Mouse (Mus musculus) stomach, embryonic 16.5 days (tissue): ENCODE measurements around the gene Mybpc2. TPM values are rescaled to one million over a fixed set of nuclear protein-coding genes. Genes with fewer than 3 reads are reported as not detected.

Experiments
- ATAC-seq: fragments of 200-750 bp; cut with Nextera tagmentation; 2 replicates; pipeline ENCODE4 v1.8.0; 2017; ENCODE audit warnings: moderate number of reproducible peaks, moderate TSS enrichment; ENCODE audit not compliant: insufficient read depth, low FRiP score
- H3K27ac ChIP-seq: fragments of 300-500 bp; sonication (generic); 2 replicates; pipeline ENCODE4 v1.5.1; 2014; ENCODE audit warnings: low read length
- H3K27me3 ChIP-seq: fragments of 300-500 bp; sonication (generic); 2 replicates; pipeline ENCODE4 v1.6.1; 2014; ENCODE audit warnings: low read length, control low read depth, mixed read lengths; ENCODE audit not compliant: control insufficient read depth, insufficient read depth
- H3K36me3 ChIP-seq: fragments of 300-500 bp; sonication (generic); 2 replicates; pipeline ENCODE4 v1.6.1; 2014; ENCODE audit warnings: low read length; ENCODE audit not compliant: control insufficient read depth, insufficient read depth
- H3K4me1 ChIP-seq: fragments of 300-500 bp; sonication (generic); 2 replicates; pipeline ENCODE4 v1.6.1; 2014; ENCODE audit warnings: low read length, control low read depth, mixed read lengths; ENCODE audit not compliant: control insufficient read depth, insufficient read depth
- H3K4me2 ChIP-seq: fragments of 300-500 bp; sonication (generic); 2 replicates; pipeline ENCODE4 v1.6.1; 2014; ENCODE audit warnings: low read depth, low read length, mixed read lengths
- H3K4me3 ChIP-seq: fragments of 300-500 bp; sonication (generic); replicated peaks from 2 replicates; pipeline ENCODE4 v1.5.1; 2014; ENCODE audit warnings: mild to moderate bottlenecking, low read length
- H3K9ac ChIP-seq: fragments of 300-500 bp; sonication (generic); 2 replicates; pipeline ENCODE4 v1.6.1; 2014; ENCODE audit warnings: low read length
- H3K9me3 ChIP-seq: fragments of 300-500 bp; sonication (generic); replicated peaks from 2 replicates; pipeline ENCODE4 v1.6.1; 2016; ENCODE audit warnings: low read length, control low read depth; ENCODE audit not compliant: control insufficient read depth
- WGBS: fragments of 180-500 bp; shearing (Covaris S2); extraction: QIAGEN DNeasy Blood & Tissue Kit; methylation state at CpG from one replicate; pipeline ENCODE4 v1.1.7; 2014; 5-methylcytosine and 5-hydroxymethylcytosine counted together
- polyA plus RNA-seq: library from polyadenylated mRNA; unstranded; fragments of >200 nt; fragmentation: Nextera tagmentation; extraction: Ambion mirVana; gene quantifications from 2 replicates; pipeline ENCODE4 v1.2.1, GENCODE M21; 2015

The Mybpc2 gene
- polyA plus RNA-seq, 1 experiment from 2014 or later: 1.8 TPM

DNA sequence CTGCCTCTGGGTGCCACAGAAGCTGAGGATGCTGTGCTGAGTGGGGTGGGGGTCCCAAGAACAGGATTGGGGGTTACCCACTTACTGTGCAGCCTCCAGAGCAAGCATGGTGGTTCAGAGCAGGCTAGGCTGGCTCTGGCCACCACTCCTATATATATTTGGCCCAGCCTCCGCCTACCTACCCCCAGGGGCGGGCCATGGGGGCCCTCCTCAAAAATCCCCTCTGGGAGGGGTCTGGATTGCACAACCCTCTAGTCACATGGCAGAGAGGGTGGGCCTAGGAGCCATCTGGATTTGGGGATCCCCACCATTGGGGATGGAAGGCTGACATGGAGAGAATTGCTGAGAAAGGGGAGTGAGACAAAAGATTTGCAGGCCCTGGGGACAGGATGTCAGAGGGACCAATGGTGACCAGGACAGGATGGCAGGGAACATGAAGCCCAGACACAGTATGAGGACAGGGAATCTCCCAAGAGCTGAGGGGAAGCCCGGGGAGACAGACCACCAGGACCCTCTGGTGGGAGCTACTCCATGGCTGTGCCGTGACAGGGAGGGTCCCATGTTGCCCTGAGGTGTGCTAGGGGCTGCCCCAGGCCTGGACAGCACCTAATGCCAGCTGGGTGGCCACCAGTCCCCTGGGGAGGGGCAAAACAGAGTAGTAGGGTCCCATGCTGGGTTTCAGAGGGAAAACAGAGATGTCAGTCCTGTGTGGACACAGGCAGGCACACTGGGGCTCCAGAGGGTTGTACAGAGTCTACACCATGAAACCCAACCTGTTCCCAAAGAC is 7.7 kb upstream of the Mybpc2 start, which contains the start of gene Spib:
Gene Spib (minus strand): TSS at position 126 of the 787 bp plus-strand sequence.
- ATAC-seq: no peak
- H3K4me1 ChIP-seq: no peaks in the 10 kb centered on the region
- no peak within 1 kb of the TSS; the same call in 1 of the 2 replicates for H3K9ac ChIP-seq
- H3K4me3 ChIP-seq: no peak within 1 kb of the TSS
- H3K27ac ChIP-seq: no peak within 1 kb of the TSS
- H3K9me3 ChIP-seq: no peaks in the 10 kb centered on the region
- H3K4me2 ChIP-seq: no peak within 1 kb of the TSS
- peaks cover 14% of the 10 kb centered on the region for H3K36me3 ChIP-seq
- 79% methylated on average over 4 of the region's 4 CpGs for WGBS
- H3K27me3 ChIP-seq: no peaks in the 10 kb centered on the region

DNA sequence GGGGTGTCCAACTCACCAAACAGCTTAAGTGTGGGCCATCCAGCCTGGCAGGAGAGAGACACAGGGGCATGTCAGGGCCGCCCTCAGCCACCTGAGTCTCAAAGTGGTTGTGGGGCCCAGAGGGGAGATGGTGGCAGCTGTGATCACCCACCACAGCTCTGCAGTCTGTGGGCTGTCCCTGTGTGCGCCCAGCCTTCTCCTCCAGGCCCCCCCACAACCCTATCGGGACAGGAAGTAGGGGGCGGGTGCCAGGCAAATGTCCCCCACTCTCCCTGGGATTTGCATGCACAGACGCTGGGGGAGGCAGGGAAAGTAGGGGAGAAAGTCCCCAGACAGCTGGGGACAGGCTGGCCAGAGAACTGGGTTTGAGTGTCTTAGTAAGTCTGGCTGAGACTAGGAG is 6.8 kb upstream of the Mybpc2 start:
- H3K27ac ChIP-seq: no peak overlapping the region
- no peak overlapping the region for H3K9ac ChIP-seq
- H3K4me3 ChIP-seq: no peak overlapping the region
- no peak overlapping the region for H3K4me2 ChIP-seq
- ATAC-seq: no peak
- 34% methylated on average over 4 of the region's 5 CpGs for WGBS
- no peaks in the 10 kb centered on the region for H3K9me3 ChIP-seq
- no peaks in the 10 kb centered on the region for H3K4me1 ChIP-seq
- H3K27me3 ChIP-seq: no peaks in the 10 kb centered on the region
- H3K36me3 ChIP-seq: peaks cover 8% of the 10 kb centered on the region

DNA sequence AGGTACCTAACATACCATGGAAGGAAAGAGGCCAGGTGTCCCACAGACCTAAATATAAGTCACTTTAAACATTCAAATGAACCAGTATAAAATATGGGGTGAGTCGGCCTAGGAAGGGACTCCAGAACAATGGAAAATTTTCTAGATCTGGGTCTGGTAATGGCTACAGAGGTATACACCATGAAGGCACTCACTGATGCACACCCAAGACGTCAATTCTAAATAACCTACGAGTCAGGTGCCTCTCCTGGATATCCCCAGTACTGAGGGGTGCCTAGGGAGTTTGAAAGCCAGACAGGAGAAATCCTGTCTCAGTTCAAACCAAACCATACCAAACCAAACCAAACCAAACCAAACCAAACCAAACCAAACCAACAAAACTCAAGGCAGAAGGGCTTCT is 6.1 kb upstream of the Mybpc2 start:
- no peak overlapping the region for H3K4me2 ChIP-seq
- no peak for ATAC-seq
- no peaks in the 10 kb centered on the region for H3K27me3 ChIP-seq
- peaks cover 2% of the 10 kb centered on the region; the same call in 1 of the 2 replicates for H3K4me1 ChIP-seq
- H3K9me3 ChIP-seq: no peaks in the 10 kb centered on the region
- H3K36me3 ChIP-seq: peaks cover 4% of the 10 kb centered on the region; the same call in 1 of the 2 replicates
- no peak overlapping the region for H3K27ac ChIP-seq
- WGBS: 79% methylated on average over 3 of the region's 3 CpGs
- no peak overlapping the region for H3K4me3 ChIP-seq
- no peak overlapping the region for H3K9ac ChIP-seq

DNA sequence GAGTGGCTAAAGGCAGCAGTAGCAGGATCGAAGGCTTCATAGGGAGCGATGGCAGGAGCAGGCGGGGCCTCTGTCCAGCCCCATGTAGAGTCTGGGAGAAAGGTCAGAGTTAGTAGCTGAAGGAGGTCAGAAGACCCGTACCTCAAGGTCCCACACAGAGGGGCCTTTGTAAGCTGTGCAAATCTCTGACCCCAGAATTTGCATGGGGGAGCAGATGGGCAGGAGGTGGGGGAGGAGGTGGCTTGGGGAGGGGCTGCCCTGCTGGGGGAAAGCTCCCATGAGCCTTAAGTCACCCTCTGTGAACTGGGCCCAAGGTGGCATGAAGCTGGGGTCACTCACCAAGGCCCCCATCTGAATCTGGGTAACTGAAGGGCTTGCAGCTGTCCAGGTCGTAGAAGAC is 5.1 kb upstream of the Mybpc2 start:
- ATAC-seq: no peak
- Histone ChIP-seq H3K9ac (no peak overlapping the region), H3K4me2 (no peak overlapping the region), H3K4me3 (no peak overlapping the region), H3K9me3 (no peaks in the 10 kb centered on the region), H3K27ac (no peak overlapping the region), H3K4me1 (peaks cover 10% of the 10 kb centered on the region; the same call in 1 of the 2 replicates), H3K27me3 (no peaks in the 10 kb centered on the region; the same call in 1 of the 2 replicates), H3K36me3 (peaks cover 4% of the 10 kb centered on the region; the same call in 1 of the 2 replicates)
- 71% methylated on average over 5 of the region's 5 CpGs for WGBS

DNA sequence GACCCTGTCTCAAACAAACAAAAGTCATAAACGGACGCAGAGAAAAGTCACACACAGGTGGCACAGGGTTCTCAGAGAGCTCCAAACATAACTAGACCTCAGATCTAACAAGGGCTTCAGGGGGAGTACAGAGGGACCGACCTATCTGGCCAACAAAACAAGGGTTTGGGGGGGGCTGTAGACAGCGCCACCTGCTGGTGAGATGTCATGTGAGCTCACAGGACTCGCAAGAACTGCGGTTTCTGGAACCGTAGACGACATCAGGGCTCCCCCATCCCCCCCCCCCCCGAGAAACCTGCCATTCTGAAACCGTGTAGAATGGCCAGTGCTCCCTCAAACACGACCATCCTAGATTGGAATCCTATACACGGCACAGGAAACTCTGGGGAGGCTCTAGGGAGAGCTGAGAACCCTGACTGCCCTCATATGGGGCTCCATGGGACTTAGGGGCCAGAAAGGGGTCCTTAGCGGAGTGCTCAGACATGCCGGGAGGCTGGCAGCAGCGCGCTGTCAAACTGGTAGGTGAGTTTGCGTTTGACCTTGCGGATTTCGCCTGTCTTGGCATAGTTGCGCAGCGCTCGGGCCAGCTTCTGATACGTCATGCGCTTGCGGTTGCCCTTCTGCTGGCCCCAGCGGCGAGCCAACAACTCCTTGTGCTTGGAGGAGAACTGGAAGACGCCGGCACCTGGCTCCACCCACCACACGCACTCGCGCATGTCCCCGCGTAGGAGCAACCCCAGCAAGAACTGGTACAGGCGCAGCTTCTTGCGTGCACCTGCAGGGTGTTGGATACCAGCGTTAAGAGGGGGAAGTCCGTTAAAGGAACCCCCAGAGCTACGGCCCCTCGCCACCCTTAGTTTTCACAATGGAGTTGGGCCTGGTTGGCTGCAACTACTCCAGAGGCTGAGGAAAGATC is 3.3 kb upstream of the Mybpc2 start:
- WGBS: 6% methylated on average over 40 of the region's 40 CpGs
- Histone ChIP-seq H3K27ac (no peak overlapping the region), H3K4me3 (peak overlapping the region; percentile 36), H3K4me2 (peak overlapping the region; percentile 65), H3K27me3 (no peaks in the 10 kb centered on the region; the same call in none of the 2 replicates), H3K4me1 (peaks cover 10% of the 10 kb centered on the region; the same call in 1 of the 2 replicates), H3K9me3 (no peaks in the 10 kb centered on the region), H3K9ac (peak overlapping the region; percentile 48), H3K36me3 (no peaks in the 10 kb centered on the region; the same call in 1 of the 2 replicates)
- 0 out of 2 replicates have a peak, but pooled peaks have one; percentile 9 for ATAC-seq

DNA sequence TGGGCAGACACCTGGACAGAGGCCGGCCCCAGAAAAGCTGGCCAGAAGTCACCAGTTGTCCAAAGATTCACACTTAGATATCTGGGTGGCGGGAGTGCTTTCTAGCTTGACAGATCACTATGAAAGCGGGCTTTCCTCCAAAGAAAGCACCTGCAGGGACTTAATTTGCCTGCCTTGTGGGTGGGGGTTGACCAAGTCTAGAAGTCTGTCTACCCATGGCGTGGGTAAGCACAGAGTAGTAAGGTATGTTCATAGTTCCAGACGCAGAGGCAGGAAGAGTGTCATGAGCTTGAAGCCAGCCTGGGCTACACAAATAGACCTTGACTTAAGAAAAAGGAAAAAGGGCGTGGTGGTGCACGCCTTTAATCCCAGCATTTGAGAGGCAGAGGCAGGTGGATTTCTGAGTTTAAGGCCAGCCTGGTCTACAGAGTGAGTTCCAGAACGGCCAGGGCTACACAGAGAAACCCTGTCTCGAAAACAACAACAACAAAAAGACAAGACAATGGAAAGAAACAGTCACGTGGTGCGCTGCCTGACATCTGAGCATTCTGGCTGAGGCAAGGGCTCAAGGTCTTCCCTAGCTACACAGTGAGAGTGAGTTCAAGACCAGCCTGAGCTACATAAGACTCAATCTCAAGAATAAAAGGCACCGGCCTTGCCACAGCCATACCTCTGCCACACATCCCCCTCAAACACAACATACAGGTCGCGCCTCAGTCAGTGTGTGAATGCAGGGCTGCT is 2.1 kb upstream of the Mybpc2 start:
- no peak for ATAC-seq
- Histone ChIP-seq H3K9me3 (no peaks in the 10 kb centered on the region), H3K4me1 (peaks cover 10% of the 10 kb centered on the region; the same call in 1 of the 2 replicates), H3K27ac (no peak overlapping the region), H3K9ac (no peak overlapping the region), H3K36me3 (no peaks in the 10 kb centered on the region), H3K4me2 (no peak overlapping the region), H3K27me3 (peaks cover 6% of the 10 kb centered on the region), H3K4me3 (no peak overlapping the region)
- WGBS: 87% methylated on average over 14 of the region's 14 CpGs

DNA sequence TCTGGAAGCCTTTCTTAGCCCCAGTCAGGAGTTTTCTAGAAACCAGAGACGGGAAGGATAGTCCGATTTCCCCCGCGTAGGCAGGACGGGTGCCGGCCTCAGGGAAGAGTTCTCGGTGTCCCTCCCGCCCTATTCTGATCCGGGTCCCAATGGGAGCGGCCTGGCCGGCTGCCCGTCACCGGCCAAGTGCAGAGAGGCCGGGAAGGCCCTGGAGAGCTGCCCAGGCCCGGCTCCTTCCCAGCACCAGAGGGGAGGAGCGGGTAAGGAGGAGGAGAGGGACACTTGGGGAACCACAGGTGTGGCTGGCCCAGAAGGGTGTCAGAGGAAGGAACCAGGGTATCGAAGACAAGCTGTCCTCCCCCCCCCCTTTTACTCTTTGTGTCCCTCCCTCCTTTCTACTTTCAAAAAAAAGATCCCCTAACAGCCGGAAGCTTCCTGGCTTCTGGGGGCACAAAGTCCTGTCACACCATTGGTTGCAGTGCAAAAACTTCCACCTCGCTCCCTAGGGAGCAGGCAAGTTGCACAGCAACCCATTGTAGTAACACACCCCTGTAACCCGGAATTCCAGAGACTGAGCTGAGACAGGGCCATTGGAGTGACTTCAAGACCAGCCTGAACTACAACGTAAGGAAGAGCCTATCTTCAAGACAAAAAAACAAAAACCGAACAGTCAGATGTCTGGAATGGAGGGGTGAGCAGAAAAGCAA is 823 bp upstream of the Mybpc2 start:
- peak; percentile 49; the same call in 1 of the 2 replicates for ATAC-seq
- H3K27me3 ChIP-seq: peaks cover 6% of the 10 kb centered on the region
- no peak overlapping the region for H3K27ac ChIP-seq
- H3K9me3 ChIP-seq: no peaks in the 10 kb centered on the region
- H3K4me2 ChIP-seq: peak overlapping the region; percentile 37
- 16% methylated on average over 22 of the region's 22 CpGs for WGBS
- no peaks in the 10 kb centered on the region for H3K36me3 ChIP-seq
- H3K9ac ChIP-seq: peak overlapping the region; percentile 37
- H3K4me1 ChIP-seq: peaks cover 10% of the 10 kb centered on the region; the same call in 1 of the 2 replicates
- H3K4me3 ChIP-seq: peak overlapping the region; percentile 16

DNA sequence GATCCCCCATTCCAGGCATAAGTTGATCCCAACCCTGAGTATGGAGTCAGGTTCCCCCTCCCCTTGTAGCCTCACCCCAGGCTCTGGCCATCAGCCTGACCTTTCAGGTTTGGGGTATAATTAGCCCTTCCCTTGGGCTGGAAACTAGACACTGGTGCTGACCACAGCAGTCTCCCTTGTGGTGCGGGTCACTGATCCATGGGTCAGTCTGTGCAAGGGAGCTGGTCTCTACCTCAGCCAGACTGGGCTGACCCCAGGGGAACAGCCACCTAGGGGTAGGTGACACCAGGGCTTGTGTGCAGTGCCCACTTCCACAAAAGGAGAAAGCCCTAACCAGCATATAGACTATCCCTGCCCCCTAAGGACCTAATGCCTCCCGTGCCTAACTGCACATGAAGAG is 1.4 kb downstream of the Mybpc2 start:
- Histone ChIP-seq H3K4me1 (peaks cover 10% of the 10 kb centered on the region; the same call in 1 of the 2 replicates), H3K27me3 (peaks cover 6% of the 10 kb centered on the region), H3K27ac (no peak overlapping the region), H3K4me2 (no peak overlapping the region), H3K4me3 (no peak overlapping the region), H3K9ac (no peak overlapping the region), H3K9me3 (no peaks in the 10 kb centered on the region), H3K36me3 (no peaks in the 10 kb centered on the region)
- no peak for ATAC-seq
- 64% methylated on average over 2 of the region's 2 CpGs for WGBS
